Mouse (Mus musculus) megakaryocyte-erythroid progenitor cell, adult 5-6 weeks (primary cell): ENCODE results near the gene Zeb2. TPM values are rescaled to one million over a fixed set of nuclear protein-coding genes. Genes with fewer than 3 reads are reported as not detected.
A peak's percentile ranks its signal among the peaks of the same experiment; 100 is the strongest.

Experiments used
- ATAC-seq: replicated peaks from 2 replicates; pipeline ENCODE4 v1.8.0; 2016; ENCODE audit warnings: mild to moderate bottlenecking, inconsistent platforms; ENCODE audit not compliant: severe bottlenecking, poor library complexity, low FRiP score, low TSS enrichment
- total RNA-seq, 2 experiments: library from RNA; stranded (forward) in 1 of 2; stranded (reverse) in 1 of 2; fragments of 200-1000, 215-1000 nt in 1 of 2; fragments of >200 nt in 1 of 2; fragmentation: Nextera tagmentation in 1 of 2; gene quantifications; 2 replicates each; pipeline ENCODE4 v1.2.3; 2014 to 2017

Gene Zeb2
- total RNA-seq, 2 experiments from 2014 or later, result 119 to 125 TPM

DNA sequence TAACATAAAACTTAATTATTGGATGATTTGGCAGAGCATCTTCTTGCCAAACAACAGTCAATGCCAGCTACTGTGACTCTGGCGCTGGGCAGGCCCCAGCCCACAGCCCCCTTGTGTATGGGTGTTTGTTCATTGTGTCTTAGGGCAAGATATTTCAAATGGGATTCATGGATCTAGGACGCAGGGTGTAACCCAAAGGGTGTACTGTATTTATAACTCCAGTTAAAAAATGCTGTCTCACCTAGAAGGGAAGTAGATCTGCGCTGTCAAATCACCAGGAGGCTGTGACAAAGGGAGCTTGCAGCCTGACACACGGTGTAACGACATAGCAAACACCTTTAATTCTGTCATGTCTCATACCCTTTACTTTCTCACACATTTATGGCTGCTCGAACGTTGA, 16.6 kb downstream of the Zeb2 start:
- peak; percentile 28; the same call in 1 of the 2 replicates for ATAC-seq

- peak; percentile 54 for ATAC-seq
Measured at GRCm38 (mm10) chr2:45100017-45100416, 17.2 kb downstream of the Zeb2 start.

DNA sequence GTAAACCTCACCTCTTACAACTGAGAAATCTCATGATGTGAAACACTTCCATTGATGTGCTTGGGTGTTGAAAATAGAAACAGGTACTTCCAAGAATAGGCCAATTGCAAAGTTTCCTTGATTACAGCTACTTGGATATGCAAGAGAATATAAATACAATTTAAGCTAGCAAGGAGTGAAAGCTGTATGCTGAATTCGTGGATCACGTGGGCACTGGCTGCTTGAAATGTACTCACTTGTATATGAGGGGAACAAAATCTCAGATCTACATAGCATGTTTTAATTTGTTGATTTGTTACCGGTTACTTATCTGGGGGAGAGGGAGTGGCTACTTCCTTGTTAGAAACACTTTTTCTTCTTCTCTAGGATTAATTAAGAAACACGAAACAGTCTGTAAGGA, 18.1 kb downstream of the Zeb2 start:
- no peak for ATAC-seq

DNA sequence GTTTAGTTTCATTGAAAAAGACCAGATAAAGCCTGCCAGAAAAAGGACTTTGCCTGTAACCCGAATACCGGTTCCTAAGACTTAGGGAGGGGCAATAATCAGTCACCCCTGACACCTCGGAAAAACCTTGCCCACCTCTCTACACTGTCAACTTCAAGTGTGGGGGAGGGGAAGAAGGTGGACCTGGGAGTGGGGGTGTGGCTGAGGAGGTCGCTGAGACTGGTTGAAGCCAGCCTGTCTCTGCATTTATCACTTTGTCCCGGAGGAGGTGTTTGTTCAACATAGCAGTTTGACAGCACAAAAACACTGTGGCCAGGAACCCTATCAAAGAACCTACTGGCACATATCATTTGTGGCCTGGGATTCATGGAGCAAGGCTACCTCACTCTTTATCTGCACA, 19.2 kb downstream of the Zeb2 start:
- ATAC-seq, result peak; percentile 14; the same call in 1 of the 2 replicates

DNA sequence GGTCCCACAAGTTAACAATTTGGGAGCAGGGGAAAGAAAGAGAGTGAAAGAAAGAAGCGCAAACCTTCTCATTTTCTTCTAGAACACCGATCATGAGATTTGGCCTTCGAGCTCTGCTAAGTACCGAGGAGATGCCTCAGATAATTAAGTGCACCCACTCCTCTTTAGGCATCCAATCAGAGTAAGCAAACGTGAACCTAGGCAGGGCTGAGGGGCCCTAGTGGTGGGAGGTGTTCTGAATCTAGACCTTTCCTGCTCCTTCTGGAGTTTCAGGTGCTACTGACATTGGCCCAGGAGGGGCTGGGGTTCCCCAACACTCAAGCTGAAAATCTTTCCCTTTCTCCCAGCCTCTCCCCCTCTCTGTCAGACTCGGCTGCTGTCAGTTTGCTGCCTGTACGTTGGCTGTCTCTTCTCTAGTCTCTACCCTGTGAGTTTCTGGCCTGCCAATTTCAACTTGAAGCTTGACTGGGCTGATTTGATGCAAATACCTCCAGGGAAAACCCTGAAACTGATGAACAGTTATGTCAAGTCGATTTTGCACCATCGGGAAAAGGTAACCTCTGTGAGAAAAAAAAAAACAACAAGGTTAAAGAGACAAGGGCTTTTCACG, 20.5 kb downstream of the Zeb2 start:
- ATAC-seq, result no peak

DNA sequence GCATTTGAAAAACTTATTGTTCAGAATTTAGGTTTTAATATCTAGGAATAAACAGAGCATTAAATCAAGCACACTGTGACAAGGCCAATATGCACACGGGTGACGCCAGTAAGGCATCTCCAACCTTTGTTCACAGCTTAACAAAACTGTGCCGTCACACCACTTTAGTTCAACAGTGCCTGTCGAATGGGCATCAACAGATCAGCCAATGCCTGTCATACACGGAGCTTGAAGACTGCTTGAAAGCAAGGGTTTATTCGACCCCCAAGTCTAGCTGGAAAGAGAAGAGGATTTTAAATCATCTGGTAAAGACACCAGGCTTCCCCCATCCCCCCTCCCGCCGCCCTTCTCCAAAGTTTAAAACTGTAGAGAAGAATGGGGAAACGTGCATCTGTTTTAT, 21.4 kb downstream of the Zeb2 start:
- ATAC-seq, result no peak

- ATAC-seq, result no peak
Measured at GRCm38 (mm10) chr2:45094371-45094967, 22.7 kb downstream of the Zeb2 start.

DNA sequence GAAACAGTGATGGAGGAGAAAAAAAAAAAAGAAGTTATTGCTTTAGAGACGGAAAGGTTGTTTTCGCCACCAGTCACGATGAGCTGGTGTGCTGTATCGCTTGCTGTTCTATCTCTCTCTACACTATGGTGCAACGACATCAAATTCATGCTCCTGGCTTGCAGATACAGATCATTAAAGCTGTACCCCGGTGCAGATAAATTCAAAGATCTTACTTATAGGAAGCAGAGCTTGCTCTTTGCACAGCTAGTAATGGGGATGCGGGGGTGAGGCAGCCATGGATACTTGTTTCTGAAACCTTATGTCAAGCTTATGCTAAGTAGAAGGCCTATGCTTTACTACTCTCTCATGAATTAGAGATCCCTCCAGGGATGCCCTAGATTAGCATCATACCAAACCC, 23.7 kb downstream of the Zeb2 start:
- no peak for ATAC-seq

- no peak for ATAC-seq
Measured at GRCm38 (mm10) chr2:45092654-45093053, 24.5 kb downstream of the Zeb2 start.

- ATAC-seq, result no peak
Measured at GRCm38 (mm10) chr2:45090529-45091297, 26.5 kb downstream of the Zeb2 start.

GRCm38 (mm10) chr2:45089251-45089530, 28.0 kb downstream of the Zeb2 start:
- no peak for ATAC-seq

GRCm38 (mm10) chr2:45088435-45089250, 28.6 kb downstream of the Zeb2 start:
- 0 out of 2 replicates have a peak, but pooled peaks have one; percentile 17 for ATAC-seq

- peak; percentile 53; the same call in 1 of the 2 replicates for ATAC-seq
Measured at GRCm38 (mm10) chr2:45087208-45087607, 30.0 kb downstream of the Zeb2 start.

DNA sequence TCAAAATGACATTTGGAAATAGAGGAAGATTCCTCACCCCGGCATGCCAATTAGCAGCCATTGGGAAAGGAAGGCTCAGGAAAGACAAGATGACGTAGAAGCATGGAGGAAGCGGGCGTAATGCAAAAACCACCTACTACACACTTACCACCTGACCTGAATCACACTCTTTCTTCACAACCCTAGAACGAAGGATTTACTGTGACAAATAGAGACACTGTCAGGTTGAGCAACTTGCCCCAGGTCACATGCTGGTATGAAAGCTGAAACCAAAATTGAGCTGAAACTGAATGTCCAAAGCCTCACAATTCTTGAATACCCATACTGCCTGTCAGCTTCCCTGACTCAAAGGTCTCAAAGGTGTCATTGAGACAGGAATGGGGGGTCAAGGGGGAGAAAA, 31.5 kb downstream of the Zeb2 start:
- no peak for ATAC-seq

- ATAC-seq, result no peak
Measured at GRCm38 (mm10) chr2:45083042-45083441, 34.2 kb downstream of the Zeb2 start.

GRCm38 (mm10) chr2:45081559-45081958, 35.6 kb downstream of the Zeb2 start:
- ATAC-seq, result no peak

DNA sequence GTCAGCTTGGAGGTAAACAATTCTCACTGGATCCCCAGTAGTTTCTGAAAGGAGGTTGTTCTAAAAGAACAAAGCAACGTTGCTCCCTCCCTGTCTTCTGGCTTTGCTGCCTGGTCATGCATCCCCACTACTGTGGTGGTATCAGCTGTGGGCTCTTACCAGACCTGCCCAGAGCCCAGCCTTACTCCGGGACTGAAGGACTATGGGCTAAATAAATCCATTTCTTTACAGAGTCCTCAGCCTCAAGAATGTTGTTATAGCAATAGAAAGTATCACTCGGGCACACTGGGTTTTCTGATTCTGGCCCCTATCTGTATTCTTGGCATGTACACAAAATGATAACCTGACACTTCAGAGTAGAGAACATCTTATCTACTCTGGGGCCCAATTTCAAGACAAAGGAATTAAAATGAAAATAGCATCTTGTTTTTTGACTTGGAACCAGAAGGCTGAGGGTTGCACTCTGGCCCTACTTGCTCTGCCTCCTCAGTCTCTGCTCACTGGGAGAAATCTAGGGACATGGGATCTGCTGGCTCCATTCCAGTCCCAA, 39.2 kb downstream of the Zeb2 start:
- peak; percentile 78 for ATAC-seq

DNA sequence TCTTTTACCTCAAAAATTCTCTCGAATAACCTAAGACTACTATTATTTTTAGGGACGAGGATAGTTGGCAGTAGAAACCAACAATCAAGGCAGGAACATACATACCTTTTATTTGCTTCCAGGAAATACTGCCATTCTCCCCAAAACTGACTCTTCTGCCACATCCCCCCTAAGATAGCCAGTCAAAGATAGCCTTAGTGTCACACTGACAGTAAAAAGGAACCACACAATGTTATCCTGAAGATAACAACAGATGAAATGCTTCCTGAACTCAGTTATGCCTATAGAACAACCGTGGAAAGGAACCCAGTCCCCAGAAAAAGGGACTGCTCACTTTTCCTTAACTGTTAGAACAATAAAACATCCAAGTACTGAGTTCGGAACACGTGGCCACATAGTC, 39.8 kb downstream of the Zeb2 start:
- ATAC-seq, result no peak

DNA sequence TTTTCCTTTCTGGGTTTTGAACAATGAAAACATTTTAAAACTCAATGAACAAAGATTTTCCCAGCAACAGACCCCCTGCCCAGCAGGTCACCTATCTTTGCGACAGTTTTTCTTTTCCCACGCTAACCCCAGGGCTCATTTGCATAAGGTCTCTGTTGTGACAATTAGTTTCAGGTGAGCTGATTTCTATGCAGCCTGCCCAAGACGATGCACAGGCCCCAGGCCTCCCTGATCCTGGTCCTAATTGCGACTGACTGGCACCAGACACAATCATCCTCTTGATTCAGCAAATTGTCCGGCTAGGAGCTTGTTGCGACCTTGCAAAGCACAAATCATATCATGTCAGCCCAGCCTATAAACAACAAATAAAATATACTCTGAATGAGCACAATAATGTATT, 44.2 kb downstream of the Zeb2 start:
- ATAC-seq, result no peak

GRCm38 (mm10) chr2:45071296-45071695, 45.9 kb downstream of the Zeb2 start:
- no peak for ATAC-seq
